20 mouse cellular contexts compared by ENCODE assay signal in genomic region chr16:22637311-22637710, GRCm38 (mm10). TPM values are rescaled to one million over a fixed set of nuclear protein-coding genes. Genes with fewer than 3 reads are reported as not detected.
DNase-seq lines count a peak whose midpoint lies in the region; ATAC-seq and TF ChIP-seq lines count a peak whose summit lies in the region.
"Had no signal": no experiment of that assay in that cellular context is flagged by ENCODE, and none has a peak within 500 bp of the region (broad histone marks: within the 10 kb centered on the region; RNA-seq: fewer than 3 reads in every experiment).

No protein-coding gene starts in this region.

- H3K36me3 ChIP-seq in ES-Bruce4 (ENCODE audit: control insufficient read depth, insufficient read depth, low read length, poor library complexity, severe bottlenecking) (no peaks in the 10 kb centered on the region), ES-E14 (ENCODE audit: control insufficient read depth, insufficient read depth, low read length, poor library complexity, severe bottlenecking) (no peaks in the 10 kb centered on the region)
- no peaks in the 10 kb centered on the region for H3K36me3 ChIP-seq in lung, postnatal 0 days (ENCODE audit: insufficient read depth, low read length)
- no peaks in the 10 kb centered on the region for H3K36me3 ChIP-seq in liver, embryonic 12.5 days
- H3K36me3 ChIP-seq in forebrain, postnatal 0 days (ENCODE audit: insufficient read depth): no peaks in the 10 kb centered on the region
- H3K36me3 ChIP-seq: embryonic facial prominence, embryonic 10.5 days; embryonic facial prominence, embryonic 12.5 days; forebrain, embryonic 15.5 days had no signal

- H3K27ac ChIP-seq in ES-Bruce4 (ENCODE audit: insufficient read depth, low read length): no peak overlapping the region
- peak overlapping the region; percentile 55; the same call in 1 of the 2 replicates for H3K27ac ChIP-seq in ES-E14 (ENCODE audit: insufficient read depth, low read depth, low read length, poor library complexity, severe bottlenecking)
- H3K27ac ChIP-seq in lung, postnatal 0 days (ENCODE audit: low read length): no peak overlapping the region
- no peak overlapping the region for H3K27ac ChIP-seq in liver, embryonic 12.5 days
- no peak overlapping the region for H3K27ac ChIP-seq in forebrain, postnatal 0 days (ENCODE audit: low read depth, low read length)
- H3K27ac ChIP-seq: embryonic facial prominence, embryonic 10.5 days; embryonic facial prominence, embryonic 12.5 days; forebrain, embryonic 13.5 days; forebrain, embryonic 15.5 days had no signal

- WGBS in lung, postnatal 0 days: 62% methylated on average over 3 of the region's 3 CpGs
- WGBS in liver, embryonic 12.5 days (ENCODE audit: insufficient replicate concordance): 54% methylated on average over 3 of the region's 3 CpGs
- 41% methylated on average over 3 of the region's 3 CpGs for WGBS in forebrain, postnatal 0 days

- DNase-seq in ES-E14 (ENCODE audit: low read depth, low spot score): peak; percentile 50
- peak; percentile 90 for DNase-seq in ZHBTc4 (ENCODE audit: low read depth, low spot score)
- no peak for DNase-seq in lung, postnatal 0 days (ENCODE audit: low spot score)
- no peak for DNase-seq in forebrain, postnatal 0 days
- DNase-seq: adrenal gland, adult 2 months; adrenal gland, postnatal 10 days; adrenal gland, postnatal 25 days; cerebellum, adult 11 months; cerebellum, adult 18-20 months; cerebellum, adult 8-10 months; cerebellum, adult 9-11 months; cerebellum, postnatal 14 days had no signal

- H3K9ac ChIP-seq in ES-Bruce4 (ENCODE audit: low read depth, poor library complexity, severe bottlenecking) (no peak overlapping the region), ES-E14 (ENCODE audit: insufficient read depth, low read depth, low read length, poor library complexity, severe bottlenecking) (no peak overlapping the region; the same call in 1 of the 2 replicates)
- no peak overlapping the region for H3K9ac ChIP-seq in lung, postnatal 0 days (replicated peaks; ENCODE audit: low read depth)
- H3K9ac ChIP-seq in liver, embryonic 12.5 days: no peak overlapping the region
- no peak overlapping the region for H3K9ac ChIP-seq in forebrain, postnatal 0 days
- H3K9ac ChIP-seq: embryonic facial prominence, embryonic 12.5 days; forebrain, embryonic 13.5 days; forebrain, embryonic 15.5 days had no signal

- H3K4me1 ChIP-seq in ES-Bruce4 (ENCODE audit: control insufficient read depth, insufficient read depth, low read length): peaks cover 5% of the 10 kb centered on the region
- peaks cover 1 to 14% of the 10 kb centered on the region in 2 experiments; a peak in 3 of 4 replicates for H3K4me1 ChIP-seq in ES-E14 (ENCODE audit: control insufficient read depth in 2 of 2, insufficient read depth in 2 of 2, low read length in 2 of 2, poor library complexity in 1 of 2)
- no peaks in the 10 kb centered on the region for H3K4me1 ChIP-seq in lung, postnatal 0 days (ENCODE audit: insufficient read depth, low read depth, low read length)
- H3K4me1 ChIP-seq in liver, embryonic 12.5 days: no peaks in the 10 kb centered on the region
- H3K4me1 ChIP-seq in forebrain, postnatal 0 days (ENCODE audit: insufficient read depth): no peaks in the 10 kb centered on the region
- H3K4me1 ChIP-seq: embryonic facial prominence, embryonic 12.5 days; forebrain, embryonic 15.5 days had no signal

- TF ChIP-seq CTCF in ES-Bruce4 (IDR thresholded peaks at IDR 0.05; ENCODE audit: low read depth, low read length): no peak
- no peak for TF ChIP-seq CTCF in lung, postnatal 0 days (IDR thresholded peaks at IDR 0.05)
- TF ChIP-seq CTCF in forebrain, postnatal 0 days (IDR thresholded peaks at IDR 0.05; ENCODE audit: low read depth): no peak

- H3K27me3 ChIP-seq in ES-Bruce4 (ENCODE audit: control insufficient read depth, insufficient read depth, low read length, poor library complexity, severe bottlenecking): no peaks in the 10 kb centered on the region
- no peaks in the 10 kb centered on the region for H3K27me3 ChIP-seq in lung, postnatal 0 days (replicated peaks; ENCODE audit: insufficient read depth, low read length)
- H3K27me3 ChIP-seq in liver, embryonic 12.5 days (replicated peaks): no peaks in the 10 kb centered on the region
- no peaks in the 10 kb centered on the region for H3K27me3 ChIP-seq in forebrain, postnatal 0 days (ENCODE audit: insufficient read depth, low read length)
- H3K27me3 ChIP-seq: embryonic facial prominence, embryonic 12.5 days; forebrain, embryonic 15.5 days had no signal

- peak overlapping the region; percentile 55 for H3K4me3 ChIP-seq in ES-Bruce4 (ENCODE audit: low read depth, low read length)
- H3K4me3 ChIP-seq in ES-E14 (ENCODE audit: insufficient read depth in 1 of 2, low read depth in 1 of 2, low read length in 2 of 2, poor library complexity in 1 of 2, severe bottlenecking in 1 of 2): peak overlapping the region; percentile 14 to 31; a peak in 3 of 4 replicates
- no peak overlapping the region for H3K4me3 ChIP-seq in lung, postnatal 0 days (ENCODE audit: low read depth, low read length)
- H3K4me3 ChIP-seq in liver, embryonic 12.5 days: no peak overlapping the region
- H3K4me3 ChIP-seq in forebrain, postnatal 0 days (ENCODE audit: low read depth, low read length): no peak overlapping the region
- H3K4me3 ChIP-seq: embryonic facial prominence, embryonic 10.5 days; embryonic facial prominence, embryonic 12.5 days; forebrain, embryonic 13.5 days; forebrain, embryonic 15.5 days had no signal

- H3K4me2 ChIP-seq in lung, postnatal 0 days (replicated peaks; ENCODE audit: low read depth, low read length): no peak overlapping the region
- no peak overlapping the region for H3K4me2 ChIP-seq in liver, embryonic 12.5 days
- H3K4me2 ChIP-seq in forebrain, postnatal 0 days (ENCODE audit: low read depth): no peak overlapping the region
- H3K4me2 ChIP-seq: embryonic facial prominence, embryonic 12.5 days; forebrain, embryonic 13.5 days; forebrain, embryonic 15.5 days had no signal

- no peak for TF ChIP-seq POLR2A in ES-Bruce4 (IDR thresholded peaks at IDR 0.05; ENCODE audit: insufficient read depth, low read length)

- in situ Hi-C loops in ES-E14 (cut with MboI; ENCODE audit: low sequenced_read_pairs in 2 of 2, unreplicated experiment in 2 of 2): no loop called here

- no peak for ATAC-seq in lung, postnatal 0 days
- ATAC-seq in liver, embryonic 12.5 days: no peak
- ATAC-seq in forebrain, postnatal 0 days: no peak
- no peak for ATAC-seq in monocyte, adult 5-6 weeks (replicated peaks; ENCODE audit: insufficient number of reproducible peaks, low FRiP score, low TSS enrichment, poor library complexity, severe bottlenecking)
- ATAC-seq: forebrain, embryonic 13.5 days; forebrain, embryonic 15.5 days had no signal

- H3K9me3 ChIP-seq in ES-Bruce4 (replicated peaks; ENCODE audit: control insufficient read depth, insufficient read depth, low read length, poor library complexity, severe bottlenecking) (no peaks in the 10 kb centered on the region), ES-E14 (ENCODE audit: control insufficient read depth, insufficient read depth, low read depth, low read length) (no peaks in the 10 kb centered on the region)
- H3K9me3 ChIP-seq in lung, postnatal 0 days (ENCODE audit: low read length): no peaks in the 10 kb centered on the region
- no peaks in the 10 kb centered on the region for H3K9me3 ChIP-seq in liver, embryonic 12.5 days (replicated peaks)
- H3K9me3 ChIP-seq in forebrain, postnatal 0 days (ENCODE audit: low read length): no peaks in the 10 kb centered on the region
- H3K9me3 ChIP-seq: embryonic facial prominence, embryonic 10.5 days; embryonic facial prominence, embryonic 12.5 days; forebrain, embryonic 13.5 days; forebrain, embryonic 15.5 days had no signal

- 0 out of 2 replicates have a peak, but pooled peaks have one; percentile 54 for TF ChIP-seq EP300 in ES-Bruce4 (IDR thresholded peaks at IDR 0.05; ENCODE audit: insufficient read depth, low read depth, low read length)
- TF ChIP-seq EP300 in lung, postnatal 0 days (IDR thresholded peaks at IDR 0.05): no peak

TF ChIP-seq in ES-E14, 5 proteins besides CTCF, POLR2A, EP300 and RAD21:
- TF ChIP-seq ZNF384 (IDR thresholded peaks at IDR 0.05; ENCODE audit: low read depth, low read length): no peak
- no peak for TF ChIP-seq MAFK (IDR thresholded peaks at IDR 0.05; ENCODE audit: insufficient read depth, low read depth, low read length)
- no peak for TF ChIP-seq HCFC1 (IDR thresholded peaks at IDR 0.05; ENCODE audit: borderline replicate concordance, insufficient read depth, low read length)
- 0 out of 2 replicates have a peak, but pooled peaks have one; percentile 36 for TF ChIP-seq CHD2 (IDR thresholded peaks at IDR 0.05; ENCODE audit: low read depth, low read length)

RNA-seq across cellular contexts. Expression of gene Dgkg, which starts 19.7 kb away (rescaled TPM):
- polyA plus RNA-seq in ES-Bruce4 (2011; ENCODE audit: insufficient read depth, insufficient read length, low read depth, missing spikeins): 1.3 and 1.5 TPM in 2 replicates
- 0.22 and 0.26 TPM in 2 replicates for total RNA-seq in ES-E14 (2012; rRNA removed)
- polyA plus RNA-seq in lung, postnatal 0 days (2015; fragmentation: Nextera tagmentation; extraction: Ambion mirVana): 0.96 and 1.2 TPM in 2 replicates
- 0.89 and 0.91 TPM in 2 replicates for polyA plus RNA-seq in liver, embryonic 12.5 days (2016; fragmentation: Nextera tagmentation; extraction: Ambion mirVana)
- 11.8 and 15.8 TPM in 2 replicates for total RNA-seq in forebrain, postnatal 0 days (2014; rRNA removed)
- polyA plus RNA-seq in forebrain, postnatal 0 days (2015; fragmentation: Nextera tagmentation; extraction: Ambion mirVana): 7.9 and 12.0 TPM in 2 replicates
- total RNA-seq in monocyte, adult 5-6 weeks (2017): 21.3 to 23.7 TPM (median 22.5 TPM) in 3 replicates
- total RNA-seq: MEL had no signal

Comparison
In these comparisons a context has a peak if more than half of its experiments do, and no peak if none do; other contexts are left out.
1. H3K4me3 ChIP-seq: peak in ES-Bruce4 (single experiment) and ES-E14 (2 of 2); none in lung, postnatal 0 days (single experiment), liver, embryonic 12.5 days (single experiment) and forebrain, postnatal 0 days (single experiment).
2. DNase-seq: peak in ES-E14 (single experiment) and ZHBTc4 (single experiment); none in lung, postnatal 0 days (single experiment) and forebrain, postnatal 0 days (single experiment).